Mouse (Mus musculus) midbrain, embryonic 10.5 days (tissue): ENCODE results near the gene Heatr6. TPM values are rescaled to one million over a fixed set of nuclear protein-coding genes. Genes with fewer than 3 reads are reported as not detected.

ENCODE experiments used
- DNase-seq: peaks from one replicate; pipeline ENCODE4 v3.0.0-alpha.2; 2017; ENCODE audit warnings: low spot score
- H3K27ac ChIP-seq: fragments of 300-500 bp; sonication (generic); replicated peaks from 2 replicates; pipeline ENCODE4 v1.5.1; 2016; ENCODE audit warnings: mild to moderate bottlenecking
- H3K27me3 ChIP-seq: fragments of 300-500 bp; sonication (generic); 2 replicates; pipeline ENCODE4 v1.6.1; 2016; ENCODE audit warnings: low read depth, mild to moderate bottlenecking; ENCODE audit not compliant: poor library complexity, severe bottlenecking
- H3K36me3 ChIP-seq: fragments of 300-500 bp; sonication (generic); 2 replicates; pipeline ENCODE4 v1.6.1; 2016; ENCODE audit warnings: mild to moderate bottlenecking, moderate library complexity
- H3K4me1 ChIP-seq: fragments of 300-500 bp; sonication (generic); 2 replicates; pipeline ENCODE4 v1.6.1; 2016
- H3K4me3 ChIP-seq: fragments of 300-500 bp; sonication (generic); 2 replicates; pipeline ENCODE4 v1.5.1; 2016; ENCODE audit warnings: mild to moderate bottlenecking, moderate library complexity
- H3K9me3 ChIP-seq: fragments of 300-500 bp; sonication (generic); replicated peaks from 2 replicates; pipeline ENCODE4 v1.6.1; 2016; ENCODE audit warnings: mild to moderate bottlenecking
- WGBS: fragments of 180-500 bp; shearing (Covaris S2); methylation state at CpG from one replicate; pipeline ENCODE4 v1.1.7; 2016; 5-methylcytosine and 5-hydroxymethylcytosine counted together
- polyA plus RNA-seq: library from polyadenylated mRNA; unstranded; fragments of >200 nt; fragmentation: Nextera tagmentation; extraction: Ambion mirVana; gene quantifications from 2 replicates; pipeline ENCODE4 v1.2.1, GENCODE M21; 2016

The Heatr6 gene
- polyA plus RNA-seq, 1 experiment from 2014 or later, result 31.0 TPM

DNA sequence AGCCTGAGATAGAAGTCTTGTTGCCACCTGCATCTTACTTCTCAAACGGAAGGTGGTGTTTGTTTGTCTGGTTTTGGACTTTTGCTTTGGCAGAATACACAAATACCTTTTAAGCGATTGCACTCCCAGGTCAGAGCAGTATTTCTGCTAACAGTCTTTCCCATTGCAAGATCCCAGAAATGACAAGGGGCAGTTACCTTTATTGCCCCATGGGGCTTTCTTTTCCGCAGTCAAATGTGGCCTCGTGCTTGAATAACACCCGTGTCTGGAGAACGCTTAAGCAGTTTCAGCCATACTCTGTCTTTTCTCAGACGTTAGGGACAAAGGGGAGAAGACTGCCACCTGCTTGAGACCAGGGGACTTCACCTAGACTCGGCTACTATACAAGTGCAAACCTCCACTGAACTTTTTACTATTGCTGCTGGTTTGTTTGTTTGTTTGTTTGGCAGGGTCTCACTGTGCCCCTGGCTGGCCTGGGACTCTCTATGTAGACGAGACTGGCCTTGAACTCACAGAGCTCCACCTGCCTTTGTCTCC is 65.2 kb downstream of the Heatr6 start:
- no peak overlapping the region for H3K27ac ChIP-seq
- H3K36me3 ChIP-seq, result no peaks in the 10 kb centered on the region
- H3K9me3 ChIP-seq, result no peaks in the 10 kb centered on the region
- no peak overlapping the region for H3K4me3 ChIP-seq
- 74% methylated on average over 9 of the region's 9 CpGs for WGBS
- H3K27me3 ChIP-seq, result peaks cover 5% of the 10 kb centered on the region; the same call in 1 of the 2 replicates
- no peak for DNase-seq
- H3K4me1 ChIP-seq, result no peaks in the 10 kb centered on the region

DNA sequence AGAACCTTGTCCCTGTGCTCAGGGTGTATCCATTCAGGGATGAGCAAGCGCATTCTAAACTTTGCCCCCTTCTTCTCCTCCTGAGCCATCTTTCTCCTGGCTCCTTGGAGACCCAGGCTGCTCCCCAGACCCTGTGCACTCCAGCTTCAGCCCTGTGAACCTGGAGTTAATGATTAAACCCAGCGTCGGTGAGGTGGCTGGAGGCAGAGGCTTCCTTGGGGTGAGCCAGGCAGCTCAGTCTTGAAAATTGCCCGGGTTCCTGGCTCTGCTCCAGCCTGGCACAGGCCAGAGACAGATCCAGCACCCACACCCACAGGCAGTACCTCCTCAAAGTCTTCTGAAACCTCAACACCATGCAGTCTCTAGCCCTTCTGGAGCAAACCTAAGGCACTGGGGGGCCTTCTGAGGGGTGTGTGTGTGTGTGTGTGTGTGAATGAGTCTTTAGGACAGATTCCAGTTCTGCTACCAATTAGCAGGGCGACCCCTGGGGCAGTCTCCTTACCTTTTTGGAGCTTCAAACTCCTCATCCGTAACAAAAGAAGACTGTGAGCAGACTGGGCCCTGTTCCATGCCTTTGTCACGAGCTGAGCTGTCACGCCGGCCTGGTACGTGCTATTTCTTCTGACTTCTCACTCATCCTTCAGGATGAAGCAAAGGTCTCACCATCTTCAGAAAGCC is 66.4 kb downstream of the Heatr6 start:
- Histone ChIP-seq H3K27ac (no peak overlapping the region), H3K36me3 (no peaks in the 10 kb centered on the region), H3K9me3 (no peaks in the 10 kb centered on the region), H3K4me1 (no peaks in the 10 kb centered on the region), H3K4me3 (no peak overlapping the region), H3K27me3 (peaks cover 5% of the 10 kb centered on the region; the same call in 1 of the 2 replicates)
- 65% methylated on average over 10 of the region's 10 CpGs for WGBS
- no peak for DNase-seq

DNA sequence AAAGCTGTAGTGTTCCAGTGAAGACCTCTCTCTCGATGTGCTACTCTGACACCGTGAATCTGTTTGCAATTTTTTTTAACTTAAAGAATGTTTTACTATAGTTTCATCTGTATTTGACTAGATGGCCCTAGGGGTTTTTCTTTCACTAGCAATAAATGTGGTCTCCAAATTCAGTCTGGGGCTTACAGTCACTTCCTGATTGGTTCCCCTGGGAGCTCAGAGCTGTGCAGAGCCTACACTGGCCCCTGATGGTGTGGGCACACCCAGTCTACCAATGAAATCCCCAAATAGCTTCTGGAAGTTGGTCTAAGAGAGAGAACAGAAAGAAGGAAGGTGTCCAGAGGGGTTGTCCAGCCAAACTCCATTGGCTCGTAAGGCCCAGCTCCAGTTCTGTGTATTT is 72.6 kb downstream of the Heatr6 start:
- Histone ChIP-seq H3K36me3 (no peaks in the 10 kb centered on the region), H3K4me1 (no peaks in the 10 kb centered on the region), H3K9me3 (no peaks in the 10 kb centered on the region), H3K4me3 (no peak overlapping the region), H3K27ac (no peak overlapping the region), H3K27me3 (no peaks in the 10 kb centered on the region)
- no peak for DNase-seq
- 92% methylated on average over 3 of the region's 3 CpGs for WGBS

DNA sequence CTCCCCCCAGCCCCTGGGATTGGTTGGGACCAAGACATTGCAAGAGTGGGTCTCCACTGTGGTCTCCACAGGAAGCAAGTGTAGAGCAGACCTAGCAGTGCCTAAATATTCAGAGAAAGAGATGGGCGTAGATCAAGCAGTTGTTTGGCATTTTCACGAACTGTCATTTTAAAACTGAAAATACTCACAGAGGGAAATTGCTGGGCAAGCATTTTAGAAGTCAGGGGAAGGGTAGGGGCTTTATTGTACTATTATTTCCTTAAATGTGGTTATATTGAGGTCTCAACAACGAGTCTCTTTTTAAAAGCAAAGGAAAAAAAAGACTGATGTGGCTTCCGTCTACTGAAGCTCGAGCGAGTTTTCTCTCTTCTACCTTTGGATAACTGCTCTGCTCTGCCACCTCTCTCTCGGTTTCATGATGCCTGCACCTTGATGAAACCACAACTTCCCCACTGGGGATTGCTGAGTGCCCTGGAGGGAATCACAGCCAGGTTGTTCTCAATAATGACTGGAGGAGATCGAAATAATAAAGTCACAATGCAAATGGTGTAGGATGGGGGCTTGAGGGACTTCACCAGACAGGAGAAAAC is 75.2 kb downstream of the Heatr6 start:
- H3K36me3 ChIP-seq, result no peaks in the 10 kb centered on the region
- no peaks in the 10 kb centered on the region for H3K4me1 ChIP-seq
- no peak overlapping the region for H3K27ac ChIP-seq
- H3K4me3 ChIP-seq, result no peak overlapping the region
- H3K27me3 ChIP-seq, result no peaks in the 10 kb centered on the region
- no peak for DNase-seq
- H3K9me3 ChIP-seq, result no peaks in the 10 kb centered on the region
- WGBS, result 87% methylated on average over 8 of the region's 8 CpGs

DNA sequence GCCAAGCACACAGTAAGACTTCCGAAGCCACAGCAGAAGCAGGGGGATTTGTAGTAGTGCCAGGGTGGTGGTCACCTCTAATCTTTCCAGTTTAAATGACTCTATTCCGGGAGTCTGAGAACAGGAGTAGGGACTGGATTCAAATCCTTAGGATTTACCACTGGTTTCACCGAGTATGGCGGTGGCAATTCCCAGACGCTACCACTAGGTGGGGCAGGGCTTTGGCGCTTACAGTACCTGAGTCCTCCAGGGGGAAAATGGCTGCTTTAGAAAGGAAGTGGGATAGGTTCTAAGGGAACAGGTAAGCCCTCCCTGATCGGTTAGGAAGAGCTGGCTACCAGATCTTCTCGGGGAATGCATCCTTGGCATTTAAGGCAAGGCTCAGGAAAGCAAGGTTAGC is 78.9 kb downstream of the Heatr6 start:
- Histone ChIP-seq H3K4me1 (no peaks in the 10 kb centered on the region), H3K27ac (no peak overlapping the region), H3K9me3 (no peaks in the 10 kb centered on the region), H3K36me3 (no peaks in the 10 kb centered on the region), H3K27me3 (no peaks in the 10 kb centered on the region), H3K4me3 (no peak overlapping the region)
- peak; percentile 45 for DNase-seq
- 42% methylated on average over 8 of the region's 8 CpGs for WGBS

Other genes starting within 250 kb of the Heatr6 start
- not detected in 2 replicates for gene Heatr9, start 231.5 kb upstream of the Heatr6 start, polyA plus RNA-seq
- gene Ccl5, start 223.2 kb upstream of the Heatr6 start, polyA plus RNA-seq, result not detected in 2 replicates
- gene Ccl9, start 175.1 kb upstream of the Heatr6 start, polyA plus RNA-seq, result 1.2 and 1.4 TPM in 2 replicates
- gene Ccl6, start 160.6 kb upstream of the Heatr6 start, polyA plus RNA-seq, result 1.7 and 2.1 TPM in 2 replicates
- gene Rpl9-ps1, start 108.1 kb upstream of the Heatr6 start, polyA plus RNA-seq, result not detected in 2 replicates
- gene Ccl3, start 104.3 kb upstream of the Heatr6 start, polyA plus RNA-seq, result 0.97 and 1.3 TPM in 2 replicates
- gene Ccl4, start 91.1 kb upstream of the Heatr6 start, polyA plus RNA-seq, result 0.57 TPM in 1 of 2 replicates, not detected in the other
- gene Wfdc17, start 49.7 kb upstream of the Heatr6 start, polyA plus RNA-seq, result not detected in 2 replicates
- not detected in 2 replicates for gene Wfdc18, start 44.7 kb upstream of the Heatr6 start, polyA plus RNA-seq
- gene Wfdc21, start 6.8 kb upstream of the Heatr6 start, polyA plus RNA-seq, result not detected in 2 replicates
- not detected in 2 replicates for gene Hnf1b, start 96.4 kb downstream of the Heatr6 start, polyA plus RNA-seq
- 45.8 and 46.1 TPM in 2 replicates for gene Ddx52, start 188.4 kb downstream of the Heatr6 start, polyA plus RNA-seq
- 11.0 and 15.3 TPM in 2 replicates for gene Synrg, start 210.7 kb downstream of the Heatr6 start, polyA plus RNA-seq